Mouse (Mus musculus): ENCODE measurements around the gene Nyap1. TPM values are rescaled to one million over a fixed set of nuclear protein-coding genes. Genes with fewer than 3 reads are reported as not detected.
A peak's percentile ranks its signal among the peaks of the same experiment; 100 is the strongest.

Nyap1 gene
- polyA plus RNA-seq, 1 experiment from 2014 or later = 4.0 TPM

DNA sequence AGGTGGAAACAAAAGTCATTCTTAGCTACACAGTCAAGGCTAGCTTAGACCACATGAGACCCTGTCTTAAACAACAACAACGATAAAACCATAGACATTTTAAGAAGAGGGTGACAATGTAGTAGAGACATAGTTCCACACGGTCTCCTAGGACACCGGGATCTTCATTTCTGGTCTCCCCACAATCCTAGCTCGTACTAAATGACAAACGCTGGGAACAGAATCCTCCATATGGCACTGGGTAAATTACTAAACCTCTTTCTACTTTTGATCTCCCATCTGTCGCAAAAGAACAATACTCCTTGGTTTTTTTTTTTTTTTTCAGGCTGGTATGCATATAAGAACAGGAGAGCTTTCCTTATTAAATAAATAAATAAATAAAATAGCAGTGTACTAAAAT lies 58.9 kb downstream of the Nyap1 start:
- ATAC-seq (ENCODE audit: low FRiP score, low read depth) = no peak
- Histone ChIP-seq H3K27me3 (no peaks in the 10 kb centered on the region), H3K4me1 (peaks cover 16% of the 10 kb centered on the region), H3K4me2 (replicated peaks) (peak overlapping the region; percentile 5; the same call in 1 of the 2 replicates), H3K9ac (0 out of 2 replicates have a peak overlapping the region, but pooled peaks have one; percentile 1), H3K36me3 (peaks cover 14% of the 10 kb centered on the region; the same call in 1 of the 2 replicates), H3K27ac (no peak overlapping the region), H3K9me3 (no peaks in the 10 kb centered on the region), H3K4me3 (no peak overlapping the region)
- WGBS = 90% methylated on average over 6 of the region's 6 CpGs

Other genes starting within 250 kb of the Nyap1 start
- gene Pop7, start 239.1 kb downstream of the Nyap1 start, polyA plus RNA-seq (2015; fragmentation: Nextera tagmentation; extraction: Ambion mirVana) = 48.4 and 54.0 TPM in 2 replicates
- gene Gigyf1, start 223.1 kb downstream of the Nyap1 start, polyA plus RNA-seq (2015; fragmentation: Nextera tagmentation; extraction: Ambion mirVana) = 16.1 and 16.7 TPM in 2 replicates
- 0.78 and 0.86 TPM in 2 replicates for gene Epo, start 208.4 kb downstream of the Nyap1 start, polyA plus RNA-seq (2015; fragmentation: Nextera tagmentation; extraction: Ambion mirVana)
- gene Gnb2, start 208.1 kb downstream of the Nyap1 start, polyA plus RNA-seq (2015; fragmentation: Nextera tagmentation; extraction: Ambion mirVana) = 343 and 352 TPM in 2 replicates
- gene Actl6b, start 188.1 kb downstream of the Nyap1 start, polyA plus RNA-seq (2015; fragmentation: Nextera tagmentation; extraction: Ambion mirVana) = 0.45 and 0.93 TPM in 2 replicates
- 0.32 and 0.38 TPM in 2 replicates for gene Tfr2, start 171.8 kb downstream of the Nyap1 start, polyA plus RNA-seq (2015; fragmentation: Nextera tagmentation; extraction: Ambion mirVana)
- 27.9 and 28.7 TPM in 2 replicates for gene Mospd3, start 140.5 kb downstream of the Nyap1 start, polyA plus RNA-seq (2015; fragmentation: Nextera tagmentation; extraction: Ambion mirVana)
- 152 and 157 TPM in 2 replicates for gene Pcolce, start 127.8 kb downstream of the Nyap1 start, polyA plus RNA-seq (2015; fragmentation: Nextera tagmentation; extraction: Ambion mirVana)
- 0.19 and 0.23 TPM in 2 replicates for gene Fbxo24, start 112.6 kb downstream of the Nyap1 start, polyA plus RNA-seq (2015; fragmentation: Nextera tagmentation; extraction: Ambion mirVana)
- 34.0 and 34.3 TPM in 2 replicates for gene Lrch4, start 112.5 kb downstream of the Nyap1 start, polyA plus RNA-seq (2015; fragmentation: Nextera tagmentation; extraction: Ambion mirVana)
- gene Gm20605, start 112.4 kb downstream of the Nyap1 start, polyA plus RNA-seq (2015; fragmentation: Nextera tagmentation; extraction: Ambion mirVana) = 6.1 and 9.6 TPM in 2 replicates
- 7.3 and 8.9 TPM in 2 replicates for gene Sap25, start 100.3 kb downstream of the Nyap1 start, polyA plus RNA-seq (2015; fragmentation: Nextera tagmentation; extraction: Ambion mirVana)
- gene Irs3, start 95.9 kb downstream of the Nyap1 start, polyA plus RNA-seq (2015; fragmentation: Nextera tagmentation; extraction: Ambion mirVana) = 0.18 and 0.26 TPM in 2 replicates
- gene Agfg2, start 56.9 kb downstream of the Nyap1 start, polyA plus RNA-seq (2015; fragmentation: Nextera tagmentation; extraction: Ambion mirVana) = 19.4 and 19.7 TPM in 2 replicates
- gene Tsc22d4, start 4.1 kb upstream of the Nyap1 start, polyA plus RNA-seq (2015; fragmentation: Nextera tagmentation; extraction: Ambion mirVana) = 128 and 134 TPM in 2 replicates
- gene Ppp1r35, start 37.2 kb upstream of the Nyap1 start, polyA plus RNA-seq (2015; fragmentation: Nextera tagmentation; extraction: Ambion mirVana) = 26.5 and 27.2 TPM in 2 replicates
- 11.7 and 11.8 TPM in 2 replicates for gene Mepce, start 46.0 kb upstream of the Nyap1 start, polyA plus RNA-seq (2015; fragmentation: Nextera tagmentation; extraction: Ambion mirVana)
- gene Zcwpw1, start 46.2 kb upstream of the Nyap1 start, polyA plus RNA-seq (2015; fragmentation: Nextera tagmentation; extraction: Ambion mirVana) = 35.3 and 36.0 TPM in 2 replicates
- gene Pilra, start 94.7 kb upstream of the Nyap1 start, polyA plus RNA-seq (2015; fragmentation: Nextera tagmentation; extraction: Ambion mirVana) = 0.20 and 0.40 TPM in 2 replicates
- gene Pilrb1, start 116.5 kb upstream of the Nyap1 start, polyA plus RNA-seq (2015; fragmentation: Nextera tagmentation; extraction: Ambion mirVana) = 0.41 TPM in 1 of 2 replicates, not detected in the other
- 0.19 TPM in 1 of 2 replicates, not detected in the other for gene Pilrb2, start 130.2 kb upstream of the Nyap1 start, polyA plus RNA-seq (2015; fragmentation: Nextera tagmentation; extraction: Ambion mirVana)
- not detected in 2 replicates for gene Cyp3a13, start 180.0 kb upstream of the Nyap1 start, polyA plus RNA-seq (2015; fragmentation: Nextera tagmentation; extraction: Ambion mirVana)
- gene Gjc3, start 221.5 kb upstream of the Nyap1 start, polyA plus RNA-seq (2015; fragmentation: Nextera tagmentation; extraction: Ambion mirVana) = 0.48 and 0.80 TPM in 2 replicates
- gene Azgp1, start 239.9 kb upstream of the Nyap1 start, polyA plus RNA-seq (2015; fragmentation: Nextera tagmentation; extraction: Ambion mirVana) = not detected in 2 replicates

Measured in limb, embryonic 13.5 days (tissue).